Mouse (Mus musculus) embryonic fibroblast, embryonic 13.5 days (primary cell): ENCODE measurements around the gene Khdc4.

Source experiments
- CTCF ChIP-seq: IDR thresholded peaks from 2 replicates; pipeline ENCODE4 v1.5.1; 2011; ENCODE audit warnings: mild to moderate bottlenecking, control low read depth, low read length, moderate library complexity, borderline replicate concordance; ENCODE audit not compliant: insufficient read depth
- POLR2A ChIP-seq: IDR thresholded peaks from 2 replicates; pipeline ENCODE4 v1.6.1; 2011; ENCODE audit warnings: low read depth, mild to moderate bottlenecking, control low read depth, low read length, moderate library complexity

DNA sequence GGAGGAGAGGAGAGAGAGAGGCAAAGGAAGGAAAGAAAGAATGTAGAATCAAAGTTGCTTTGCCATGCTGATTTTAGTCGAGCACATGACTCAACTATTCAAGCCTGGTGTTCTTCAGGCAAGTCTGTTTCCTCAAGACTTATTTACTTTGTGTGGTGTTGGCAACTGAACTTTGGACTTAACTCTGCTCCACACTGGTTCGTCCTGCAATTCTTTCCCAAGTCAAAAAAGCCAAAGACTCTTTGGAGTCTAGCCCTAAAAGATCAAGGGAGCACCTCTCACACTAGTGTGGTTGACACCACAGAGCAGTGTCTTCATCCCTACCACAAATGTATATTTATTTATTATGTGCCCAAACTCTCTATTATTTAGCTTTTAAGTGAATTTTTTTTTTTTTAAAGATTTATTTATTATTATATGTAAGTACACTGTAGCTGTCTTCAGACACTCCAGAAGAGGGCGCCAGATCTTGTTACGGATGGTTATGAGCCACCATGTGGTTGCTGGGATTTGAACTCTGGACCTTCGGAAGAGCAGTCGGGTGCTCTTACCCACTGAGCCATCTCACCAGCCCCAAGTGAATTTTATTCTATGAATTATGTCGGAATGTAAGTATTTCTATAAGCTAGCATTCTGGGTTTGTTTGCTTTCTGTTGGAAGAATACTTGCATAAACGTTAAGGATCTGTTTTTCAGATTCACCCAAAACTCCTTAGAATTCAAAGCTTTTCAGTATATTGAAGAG is 1.2 kb upstream of the Khdc4 start:
- TF ChIP-seq POLR2A (no peak), CTCF (no peak)
